In genomic region chr13:13633746-13634145, GRCm38 (mm10) we compare ENCODE assay signal across 25 mouse cellular contexts. TPM values are rescaled to one million over a fixed set of nuclear protein-coding genes. Genes with fewer than 3 reads are reported as not detected.
DNase-seq lines count a peak whose midpoint lies in the region; ATAC-seq lines count a peak whose summit lies in the region.
"Had no signal": no experiment of that assay in that cellular context is flagged by ENCODE, and none has a peak within 500 bp of the region (broad histone marks: within the 10 kb centered on the region; RNA-seq: fewer than 3 reads in every experiment).

No protein-coding gene starts in this region.

- intact Hi-C loops in gastrocnemius, postnatal 14 days (cut with DNase I; ENCODE audit: low total_unique reads): no loop called here

- H3K4me2 ChIP-seq in hindbrain, embryonic 12.5 days (replicated peaks): no peak overlapping the region
- H3K4me2 ChIP-seq in neural tube, embryonic 15.5 days: no peak overlapping the region
- H3K4me2 ChIP-seq: forebrain, embryonic 13.5 days; heart, embryonic 13.5 days; hindbrain, embryonic 15.5 days had no signal

- no peak overlapping the region for H3K9ac ChIP-seq in hindbrain, embryonic 12.5 days
- H3K9ac ChIP-seq in neural tube, embryonic 15.5 days (replicated peaks): no peak overlapping the region
- H3K9ac ChIP-seq: forebrain, embryonic 13.5 days; heart, embryonic 13.5 days; hindbrain, embryonic 15.5 days had no signal

- H3K4me3 ChIP-seq in hindbrain, embryonic 12.5 days: no peak overlapping the region
- H3K4me3 ChIP-seq in neural tube, embryonic 15.5 days (replicated peaks): no peak overlapping the region
- H3K4me3 ChIP-seq: forebrain, embryonic 10.5 days; forebrain, embryonic 13.5 days; heart, embryonic 10.5 days; heart, embryonic 13.5 days; hindbrain, embryonic 15.5 days had no signal

- no peaks in the 10 kb centered on the region for H3K4me1 ChIP-seq in hindbrain, embryonic 12.5 days
- H3K4me1 ChIP-seq in neural tube, embryonic 15.5 days: no peaks in the 10 kb centered on the region
- H3K4me1 ChIP-seq: heart, embryonic 10.5 days; heart, embryonic 13.5 days; hindbrain, embryonic 15.5 days had no signal

- no peaks in the 10 kb centered on the region for H3K9me3 ChIP-seq in hindbrain, embryonic 12.5 days (replicated peaks)
- H3K9me3 ChIP-seq in neural tube, embryonic 15.5 days (replicated peaks): no peaks in the 10 kb centered on the region
- H3K9me3 ChIP-seq: forebrain, embryonic 10.5 days; forebrain, embryonic 13.5 days; G1E; heart, embryonic 10.5 days; heart, embryonic 13.5 days; hindbrain, embryonic 15.5 days had no signal

- DNase-seq in adrenal gland, adult (ENCODE audit: inconsistent age in 2 of 2, low spot score in 1 of 2): peak; percentile 34 to 79
- DNase-seq in adrenal gland, adult 18-20 months (ENCODE audit: low spot score in 2 of 2): no peak
- DNase-seq in adipocyte (ENCODE audit: low spot score): peak; percentile 33
- DNase-seq in adrenal gland, postnatal 14 days: peak; percentile 27
- DNase-seq in gastrocnemius, postnatal 14 days: no peak
- DNase-seq: B cell, adult 2 months; cerebellum, adult 18-20 months; cerebellum, adult 9-10 months; cerebellum, postnatal 14 days; gastrocnemius, postnatal 10 days; heart, adult 18-20 months; heart, postnatal 14 days; heart, postnatal 4 days; kidney, adult 2 months had no signal

- H3K36me3 ChIP-seq in hindbrain, embryonic 12.5 days: 0 out of 2 replicates have a peak, but pooled peaks cover 5% of the 10 kb centered on the region
- peaks cover 15% of the 10 kb centered on the region for H3K36me3 ChIP-seq in neural tube, embryonic 15.5 days
- H3K36me3 ChIP-seq: forebrain, embryonic 10.5 days had no signal

- no peak for ATAC-seq in hindbrain, embryonic 12.5 days (ENCODE audit: low FRiP score)
- ATAC-seq in neural tube, embryonic 15.5 days (ENCODE audit: low FRiP score): no peak
- ATAC-seq: forebrain, embryonic 13.5 days; forebrain, embryonic 16.5 days; intestine, postnatal 0 days had no signal

- WGBS in hindbrain, embryonic 12.5 days: 88% methylated on average over 1 of the region's 1 CpGs
- WGBS in neural tube, embryonic 15.5 days: 95% methylated on average over 1 of the region's 1 CpGs

- H3K27me3 ChIP-seq in hindbrain, embryonic 12.5 days: no peaks in the 10 kb centered on the region
- H3K27me3 ChIP-seq in neural tube, embryonic 15.5 days (replicated peaks): no peaks in the 10 kb centered on the region
- H3K27me3 ChIP-seq: CH12.LX; forebrain, embryonic 13.5 days; heart, embryonic 13.5 days; hindbrain, embryonic 15.5 days had no signal

- H3K27ac ChIP-seq in hindbrain, embryonic 12.5 days: no peak overlapping the region
- H3K27ac ChIP-seq in neural tube, embryonic 15.5 days (replicated peaks): no peak overlapping the region
- H3K27ac ChIP-seq: forebrain, embryonic 10.5 days; forebrain, embryonic 13.5 days; heart, embryonic 10.5 days; heart, embryonic 13.5 days; hindbrain, embryonic 15.5 days had no signal

RNA-seq across cellular contexts. Expression of gene Lyst, which starts 43.5 kb away (rescaled TPM):
- 10 to 100 TPM; 18.0 to 22.6 TPM for total RNA-seq in adrenal gland, adult 18-20 months (2021)
- total RNA-seq in adrenal gland, postnatal 14 days (2021): 25.2 and 29.1 TPM in 2 replicates
- polyA plus RNA-seq in hindbrain, embryonic 12.5 days (2016; fragmentation: Nextera tagmentation; extraction: Ambion mirVana): 3.2 and 3.7 TPM in 2 replicates
- polyA plus RNA-seq in neural tube, embryonic 15.5 days (2015; fragmentation: Nextera tagmentation; extraction: Ambion mirVana): 4.0 and 4.7 TPM in 2 replicates
- 1 to 10 TPM; 4.4 to 7.5 TPM for total RNA-seq in gastrocnemius, postnatal 14 days (2021)

Comparison
In these comparisons a context has a peak if more than half of its experiments do, and no peak if none do; other contexts are left out.
1. DNase-seq: peak in adrenal gland, adult (2 of 2), adipocyte (single experiment) and adrenal gland, postnatal 14 days (single experiment); none in adrenal gland, adult 18-20 months (0 of 2) and gastrocnemius, postnatal 14 days (single experiment).